Mouse (Mus musculus) naive thymus-derived CD4-positive, alpha-beta T cell, adult 2 months (primary cell): ENCODE measurements around the gene Mlec.
A peak's percentile ranks its signal among the peaks of the same experiment; 100 is the strongest.
"Not testable (repeated sequence)": the region's sequence is repeated elsewhere in the genome, so short reads cannot be mapped to it uniquely, and the experiment has no call there.

Experiments
- DNase-seq: peaks from one replicate; pipeline ENCODE4 v3.0.0-alpha.2; 2011; ENCODE audit warnings: low read depth

Gene Mlec

GRCm38 (mm10) chr5:115179596-115179995 lies 21.6 kb upstream of the Mlec start:
- no peak for DNase-seq

- no peak for DNase-seq
Observed at GRCm38 (mm10) chr5:115177866-115178265, 19.9 kb upstream of the Mlec start.

GRCm38 (mm10) chr5:115174554-115174953 lies 16.6 kb upstream of the Mlec start:
- DNase-seq: peak; percentile 57

GRCm38 (mm10) chr5:115170150-115170549 lies 12.2 kb upstream of the Mlec start:
- DNase-seq: no peak

- no peak for DNase-seq
Observed at GRCm38 (mm10) chr5:115168641-115169415, 10.8 kb upstream of the Mlec start.

- peak; percentile 83 for DNase-seq
Observed at GRCm38 (mm10) chr5:115167396-115167795, 9.4 kb upstream of the Mlec start.

- no peak for DNase-seq
Observed at GRCm38 (mm10) chr5:115166815-115167194, 8.8 kb upstream of the Mlec start.

- peak; percentile 35 for DNase-seq
Observed at GRCm38 (mm10) chr5:115165895-115166814, 8.2 kb upstream of the Mlec start.

GRCm38 (mm10) chr5:115165351-115165750 lies 7.4 kb upstream of the Mlec start:
- DNase-seq: peak; percentile 39

- DNase-seq: not testable (repeated sequence)
Observed at GRCm38 (mm10) chr5:115164446-115164845, 6.5 kb upstream of the Mlec start.

GRCm38 (mm10) chr5:115163563-115163962 lies 5.6 kb upstream of the Mlec start:
- DNase-seq: peak; percentile 68

GRCm38 (mm10) chr5:115161940-115162279 lies 3.9 kb upstream of the Mlec start:
- DNase-seq: not testable (repeated sequence)

GRCm38 (mm10) chr5:115161064-115161939 lies 3.3 kb upstream of the Mlec start:
- DNase-seq: peak; percentile 41

GRCm38 (mm10) chr5:115160655-115161054 lies 2.7 kb upstream of the Mlec start:
- peak; percentile 57 for DNase-seq

GRCm38 (mm10) chr5:115159165-115159564 lies 1.2 kb upstream of the Mlec start:
- DNase-seq: no peak

GRCm38 (mm10) chr5:115156933-115157589 lies 918 bp downstream of the Mlec start:
- DNase-seq: peak; percentile 74

- peak; percentile 73 for DNase-seq
Observed at GRCm38 (mm10) chr5:115156401-115156800, 1.6 kb downstream of the Mlec start.

GRCm38 (mm10) chr5:115155831-115156230 lies 2.1 kb downstream of the Mlec start:
- peak; percentile 49 for DNase-seq

- no peak for DNase-seq
Observed at GRCm38 (mm10) chr5:115155156-115155631, 2.8 kb downstream of the Mlec start.

GRCm38 (mm10) chr5:115152132-115152956 lies 5.6 kb downstream of the Mlec start:
- peak; percentile 60 for DNase-seq
